Mouse (Mus musculus) small intestine, adult 10 weeks (tissue): Measurements from ENCODE around the gene Paip2b. TPM values are rescaled to one million over a fixed set of nuclear protein-coding genes. Genes with fewer than 3 reads are reported as not detected.

Experiments used
- polyA plus RNA-seq: library from polyadenylated mRNA; stranded (reverse); fragments of 350-450 nt; fragmentation: Illumina TruSeq; extraction: RNeasy Lipid Tissue Mini Kit (QIAGEN cat#74804); gene quantifications from one replicate; pipeline ENCODE4 v1.2.3, GENCODE M21; 2014; ENCODE audit warnings: low replicate concordance

Gene Paip2b
- polyA plus RNA-seq = 14.0 TPM

GRCm38 (mm10) chr6:83831606-83832123 is at the start of gene Paip2b:
TSS of gene Paip2b (minus strand) at chr6:83831741.

GRCm38 (mm10) chr6:83866954-83867597 is 35.5 kb upstream of the Paip2b start, which contains the start of gene Zfp638:
TSS of gene Zfp638 (plus strand) at chr6:83867109.

GRCm38 (mm10) chr6:83794760-83795296 is 36.7 kb downstream of the Paip2b start, which contains the start of gene Nagk:
TSS of gene Nagk (plus strand) at chr6:83794982.

GRCm38 (mm10) chr6:83775638-83776293 is 55.8 kb downstream of the Paip2b start, which contains the start of gene Tex261:
TSS of gene Tex261 (minus strand) at chr6:83775813.

GRCm38 (mm10) chr6:83762344-83762743 is 69.2 kb downstream of the Paip2b start, which contains the start of gene Ankrd53:
TSS of gene Ankrd53 (plus strand) at chr6:83762644.

Other genes starting within 250 kb of the Paip2b start
- gene Clec4f, start 175.6 kb downstream of the Paip2b start, polyA plus RNA-seq = not detected
- not detected for gene Cd207, start 153.9 kb downstream of the Paip2b start, polyA plus RNA-seq
- gene Vax2, start 120.5 kb downstream of the Paip2b start, polyA plus RNA-seq = not detected
- not detected for gene Atp6v1b1, start 88.8 kb downstream of the Paip2b start, polyA plus RNA-seq
- not detected for gene Ankrd53, start 69.1 kb downstream of the Paip2b start, polyA plus RNA-seq
- 26.1 TPM for gene Tex261, start 55.9 kb downstream of the Paip2b start, polyA plus RNA-seq
- gene Nagk, start 36.8 kb downstream of the Paip2b start, polyA plus RNA-seq = 7.1 TPM
- gene Zfp638, start 35.4 kb upstream of the Paip2b start, polyA plus RNA-seq = 170 TPM
- 0.19 TPM for gene Dysf, start 176.8 kb upstream of the Paip2b start, polyA plus RNA-seq